28 mouse cellular contexts compared by ENCODE assay signal in the genomic region with DNA sequence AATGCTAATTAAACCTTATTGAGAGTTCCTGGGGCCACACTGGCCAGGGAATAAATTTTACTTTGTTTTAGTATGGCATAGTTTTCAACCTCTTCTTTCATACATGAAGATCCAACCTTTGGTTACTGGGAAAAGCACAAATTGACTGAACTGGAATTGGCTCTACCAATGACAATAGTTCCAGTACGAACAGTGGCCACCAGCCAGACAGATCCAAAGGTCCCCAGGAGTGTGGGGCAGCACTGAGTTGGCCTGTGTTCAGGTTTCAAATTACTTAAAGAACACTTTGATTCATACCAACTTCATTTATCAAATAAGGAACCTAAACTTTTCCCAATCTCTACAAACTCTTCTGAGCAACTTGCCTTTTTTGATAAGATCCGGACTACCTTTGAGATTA. TPM values are rescaled to one million over a fixed set of nuclear protein-coding genes. Genes with fewer than 3 reads are reported as not detected.
"Had no signal": no experiment of that assay in that cellular context is flagged by ENCODE, and none has a peak within 500 bp of the region (broad histone marks: within the 10 kb centered on the region; RNA-seq: fewer than 3 reads in every experiment).

No protein-coding gene starts in this region.

- H3K27me3 ChIP-seq: heart, embryonic 12.5 days; hindbrain, embryonic 12.5 days; intestine, embryonic 15.5 days; kidney, embryonic 15.5 days had no signal

- ATAC-seq: hindbrain, embryonic 16.5 days; inflammation-experienced regulatory T-cells, adult 6 months; intestine, embryonic 15.5 days; intestine, postnatal 0 days had no signal

- H3K9me3 ChIP-seq: heart, embryonic 10.5 days; heart, embryonic 12.5 days; hindbrain, embryonic 10.5 days; hindbrain, embryonic 12.5 days; intestine, embryonic 15.5 days; kidney, embryonic 15.5 days; limb, embryonic 10.5 days; limb, embryonic 12.5 days had no signal

- H3K4me1 ChIP-seq: heart, embryonic 10.5 days; heart, embryonic 12.5 days; hindbrain, embryonic 12.5 days; intestine, embryonic 15.5 days; limb, embryonic 10.5 days; limb, embryonic 12.5 days had no signal

- H3K9ac ChIP-seq: heart, embryonic 12.5 days; hindbrain, embryonic 12.5 days; hindbrain, embryonic 14.5 days; intestine, embryonic 15.5 days; kidney, embryonic 15.5 days; limb, embryonic 12.5 days; liver, embryonic 14.5 days had no signal

- H3K4me2 ChIP-seq: heart, embryonic 12.5 days; hindbrain, embryonic 12.5 days; hindbrain, embryonic 14.5 days; intestine, embryonic 15.5 days; kidney, embryonic 15.5 days; limb, embryonic 12.5 days; liver, embryonic 11.5 days had no signal

- DNase-seq: gastrocnemius, adult 2 months; gastrocnemius, postnatal 10 days; gastrocnemius, postnatal 25 days; heart, adult 18-20 months; heart, postnatal 10 days; heart, postnatal 4 days; kidney, adult 18-20 months; kidney, adult 9 months; kidney, postnatal 25 days; kidney, postnatal 4 days had no signal

- H3K36me3 ChIP-seq: heart, embryonic 10.5 days; heart, embryonic 12.5 days; hindbrain, embryonic 10.5 days; hindbrain, embryonic 12.5 days; intestine, embryonic 15.5 days; kidney, embryonic 15.5 days; limb, embryonic 10.5 days; limb, embryonic 12.5 days had no signal

- H3K27ac ChIP-seq: gastrocnemius, adult 2 months; heart, embryonic 10.5 days; hindbrain, embryonic 10.5 days; hindbrain, embryonic 12.5 days; hindbrain, embryonic 14.5 days; intestine, embryonic 15.5 days; kidney, embryonic 15.5 days; kidney, postnatal 0 days; layer of hippocampus, adult 2 months; left cerebral cortex, adult 2 months; limb, embryonic 10.5 days; limb, embryonic 12.5 days; liver, embryonic 14.5 days had no signal

- H3K4me3 ChIP-seq: gastrocnemius, adult 2 months; heart, embryonic 10.5 days; heart, embryonic 12.5 days; hindbrain, embryonic 10.5 days; hindbrain, embryonic 12.5 days; intestine, embryonic 15.5 days; kidney, embryonic 15.5 days; layer of hippocampus, adult 2 months; left cerebral cortex, adult 2 months; limb, embryonic 10.5 days; limb, embryonic 12.5 days had no signal

RNA-seq across cellular contexts. Expression of a gene that starts 5.4 kb away (rescaled TPM):
- total RNA-seq: granulocyte monocyte progenitor cell, adult 5-6 weeks had no signal
- polyA plus RNA-seq: inflammation-experienced regulatory T-cells, adult 6 months had no signal
